Mouse (Mus musculus) c-Kit-positive CD71-negative TER-119-negative erythroid progenitor cells, embryonic 14.5 days (primary cell): ENCODE results near the gene Yaf2.

Experiments used
- DNase-seq: peaks from one replicate; pipeline ENCODE4 v3.0.0-alpha.2; 2013; ENCODE audit warnings: low read depth

Yaf2 gene

GRCm38 (mm10) chr15:93285244-93285643 lies 51.5 kb downstream of the Yaf2 start:
- DNase-seq = no peak

GRCm38 (mm10) chr15:93284326-93284725 lies 52.4 kb downstream of the Yaf2 start:
- DNase-seq = no peak

GRCm38 (mm10) chr15:93283349-93283748 lies 53.4 kb downstream of the Yaf2 start:
- no peak for DNase-seq

- no peak for DNase-seq
Measured at GRCm38 (mm10) chr15:93276276-93276675, 60.5 kb downstream of the Yaf2 start.

- DNase-seq = peak; percentile 42
Measured at GRCm38 (mm10) chr15:93275623-93276022, 61.1 kb downstream of the Yaf2 start.

GRCm38 (mm10) chr15:93274679-93275583 lies 61.8 kb downstream of the Yaf2 start, which contains the start of gene Gxylt1:
Gene Gxylt1 (minus strand): TSS chr15:93275179.
- peak; percentile 81 for DNase-seq

- DNase-seq = no peak
Measured at GRCm38 (mm10) chr15:93273788-93274678, 62.7 kb downstream of the Yaf2 start.

GRCm38 (mm10) chr15:93272948-93273347 lies 63.8 kb downstream of the Yaf2 start:
- no peak for DNase-seq

- no peak for DNase-seq
Measured at GRCm38 (mm10) chr15:93270289-93270855, 66.4 kb downstream of the Yaf2 start.

- no peak for DNase-seq
Measured at GRCm38 (mm10) chr15:93269572-93269971, 67.2 kb downstream of the Yaf2 start.

GRCm38 (mm10) chr15:93268001-93268400 lies 68.7 kb downstream of the Yaf2 start:
- no peak for DNase-seq

- DNase-seq = no peak
Measured at GRCm38 (mm10) chr15:93267479-93267878, 69.3 kb downstream of the Yaf2 start.

- no peak for DNase-seq
Measured at GRCm38 (mm10) chr15:93266361-93266760, 70.4 kb downstream of the Yaf2 start.

- no peak for DNase-seq
Measured at GRCm38 (mm10) chr15:93265728-93266127, 71.0 kb downstream of the Yaf2 start.

- no peak for DNase-seq
Measured at GRCm38 (mm10) chr15:93265231-93265630, 71.5 kb downstream of the Yaf2 start.

GRCm38 (mm10) chr15:93264221-93264620 lies 72.5 kb downstream of the Yaf2 start:
- no peak for DNase-seq

- no peak for DNase-seq
Measured at GRCm38 (mm10) chr15:93263566-93263965, 73.2 kb downstream of the Yaf2 start.

GRCm38 (mm10) chr15:93262818-93263217 lies 73.9 kb downstream of the Yaf2 start:
- no peak for DNase-seq

- DNase-seq = no peak
Measured at GRCm38 (mm10) chr15:93262274-93262673, 74.5 kb downstream of the Yaf2 start.

GRCm38 (mm10) chr15:93259933-93260332 lies 76.8 kb downstream of the Yaf2 start:
- no peak for DNase-seq

GRCm38 (mm10) chr15:93255295-93255694 lies 81.4 kb downstream of the Yaf2 start:
- no peak for DNase-seq

- no peak for DNase-seq
Measured at GRCm38 (mm10) chr15:93253172-93253571, 83.6 kb downstream of the Yaf2 start.
